Mouse (Mus musculus) kidney, adult 2 months (tissue): ENCODE data around the gene Arid4b. TPM values are rescaled to one million over a fixed set of nuclear protein-coding genes. Genes with fewer than 3 reads are reported as not detected.

ENCODE experiments used
- DNase-seq: peaks from one replicate; pipeline ENCODE4 v3.0.0; 2021
- H3K27ac ChIP-seq: fragments of 200-500 bp; 2 replicates; pipeline ENCODE4 v1.5.1; 2012; ENCODE audit warnings: low read depth, low read length, control low read depth, inconsistent platforms; ENCODE audit not compliant: insufficient read depth
- H3K27me3 ChIP-seq: fragments of 200-500 bp; replicated peaks from 2 replicates; pipeline ENCODE4 v1.6.1; 2012; ENCODE audit warnings: mild to moderate bottlenecking, moderate library complexity, low read length, inconsistent platforms; ENCODE audit not compliant: control insufficient read depth, insufficient read depth
- H3K36me3 ChIP-seq: fragments of 200-500 bp; 2 replicates; pipeline ENCODE4 v1.6.1; 2012; ENCODE audit warnings: mild to moderate bottlenecking, moderate library complexity, low read length, inconsistent platforms; ENCODE audit not compliant: control insufficient read depth, insufficient read depth
- H3K4me1 ChIP-seq: fragments of 200-500 bp; 2 replicates; pipeline ENCODE4 v1.6.1; 2011; ENCODE audit warnings: low read length; ENCODE audit not compliant: control insufficient read depth, insufficient read depth
- H3K4me3 ChIP-seq: fragments of 200-500 bp; 2 replicates; pipeline ENCODE4 v1.5.1; 2011; ENCODE audit warnings: mild to moderate bottlenecking, low read depth, low read length, control low read depth; ENCODE audit not compliant: insufficient read depth
- CTCF ChIP-seq: fragments of 200-500 bp; conservative IDR thresholded peaks from 2 replicates; pipeline ENCODE4 v1.5.1; 2011; ENCODE audit warnings: low read depth, mild to moderate bottlenecking, control low read depth, low read length, moderate library complexity, mixed read lengths; ENCODE audit not compliant: insufficient read depth, insufficient read length
- POLR2A ChIP-seq: fragments of 200-500 bp; IDR thresholded peaks from one replicate; pipeline ENCODE4 v1.6.1; 2011; ENCODE audit warnings: low read depth, low read length, control low read depth
- WGBS: fragments of 180-500 bp; shearing (Covaris S2); methylation state at CpG from one replicate; pipeline ENCODE4 v1.1.7; 2018; 5-methylcytosine and 5-hydroxymethylcytosine counted together
- polyA plus RNA-seq: library from polyadenylated mRNA; depleted of rRNA; stranded (reverse); fragments of >200 nt; gene quantifications from 2 replicates; pipeline ENCODE4 v1.2.3, GENCODE M21; 2012

The Arid4b gene
- polyA plus RNA-seq, 1 experiment: 4.0 TPM

- Histone ChIP-seq H3K4me3 (peak overlapping the region; percentile 70), H3K27me3 (no peaks in the 10 kb centered on the region), H3K36me3 (no peaks in the 10 kb centered on the region), H3K4me1 (peaks cover 4% of the 10 kb centered on the region), H3K27ac (peak overlapping the region; percentile 37; the same call in 1 of the 2 replicates)
- TF ChIP-seq CTCF (no peak), POLR2A (no peak)
- 4% methylated on average over 11 of the region's 11 CpGs for WGBS
- peak; percentile 7 for DNase-seq
Measured at GRCm38 (mm10) chr13:14062209-14063012, 621 bp upstream of the Arid4b start.

- DNase-seq: no peak
- under 1% methylated on average over 31 of the region's 31 CpGs for whole genome bisulfite sequencing
- Histone ChIP-seq H3K4me1 (peaks cover 15% of the 10 kb centered on the region), H3K27me3 (no peaks in the 10 kb centered on the region), H3K36me3 (no peaks in the 10 kb centered on the region), H3K4me3 (peak overlapping the region; percentile 62), H3K27ac (peak overlapping the region; percentile 78)
- TF ChIP-seq CTCF (no peak), POLR2A (no peak)
Measured at GRCm38 (mm10) chr13:14063942-14064271, 875 bp downstream of the Arid4b start.

GRCm38 (mm10) chr13:14064341-14065027 lies 1.5 kb downstream of the Arid4b start:
- H3K4me1 ChIP-seq: peaks cover 17% of the 10 kb centered on the region
- H3K27me3 ChIP-seq: no peaks in the 10 kb centered on the region
- no peak for TF ChIP-seq POLR2A
- TF ChIP-seq CTCF: no peak
- H3K27ac ChIP-seq: peak overlapping the region; percentile 78
- peak overlapping the region; percentile 62 for H3K4me3 ChIP-seq
- no peaks in the 10 kb centered on the region for H3K36me3 ChIP-seq
- peak; percentile 60 for DNase-seq
- WGBS: under 1% methylated on average over 61 of the region's 65 CpGs

- Histone ChIP-seq H3K36me3 (no peaks in the 10 kb centered on the region), H3K27me3 (no peaks in the 10 kb centered on the region), H3K4me3 (peak overlapping the region; percentile 62), H3K4me1 (peaks cover 20% of the 10 kb centered on the region), H3K27ac (no peak overlapping the region)
- WGBS: 3% methylated on average over 9 of the region's 9 CpGs
- TF ChIP-seq CTCF (no peak), POLR2A (no peak)
- DNase-seq: no peak
Measured at GRCm38 (mm10) chr13:14065028-14065380, 2.0 kb downstream of the Arid4b start.

- H3K27me3 ChIP-seq: no peaks in the 10 kb centered on the region
- no peak overlapping the region for H3K4me3 ChIP-seq
- no peak for TF ChIP-seq POLR2A
- no peak for TF ChIP-seq CTCF
- DNase-seq: no peak
- 79% methylated on average over 1 of the region's 1 CpGs for WGBS
- no peak overlapping the region for H3K27ac ChIP-seq
- H3K4me1 ChIP-seq: peaks cover 20% of the 10 kb centered on the region
- H3K36me3 ChIP-seq: no peaks in the 10 kb centered on the region
Measured at GRCm38 (mm10) chr13:14065701-14066100, 2.7 kb downstream of the Arid4b start.

GRCm38 (mm10) chr13:14068035-14068434 lies 5.0 kb downstream of the Arid4b start:
- Histone ChIP-seq H3K27me3 (no peaks in the 10 kb centered on the region), H3K27ac (no peak overlapping the region; the same call in 1 of the 2 replicates), H3K4me1 (peaks cover 19% of the 10 kb centered on the region; the same call in 1 of the 2 replicates), H3K4me3 (no peak overlapping the region), H3K36me3 (no peaks in the 10 kb centered on the region)
- DNase-seq: no peak
- TF ChIP-seq CTCF: no peak
- TF ChIP-seq POLR2A: no peak

- H3K4me3 ChIP-seq: no peak overlapping the region
- H3K27me3 ChIP-seq: no peaks in the 10 kb centered on the region
- no peaks in the 10 kb centered on the region for H3K36me3 ChIP-seq
- peak overlapping the region; percentile 45; the same call in 1 of the 2 replicates for H3K27ac ChIP-seq
- 39% methylated on average over 1 of the region's 1 CpGs for WGBS
- peak; percentile 46 for DNase-seq
- TF ChIP-seq POLR2A: no peak
- no peak for TF ChIP-seq CTCF
- H3K4me1 ChIP-seq: peaks cover 20% of the 10 kb centered on the region; the same call in 1 of the 2 replicates
Measured at GRCm38 (mm10) chr13:14069291-14069690, 6.3 kb downstream of the Arid4b start.
